In genomic region chr2:130466438-130466837, GRCm38 (mm10) we compare ENCODE assay signal across 26 mouse cellular contexts.
"Had no signal": no experiment of that assay in that cellular context is flagged by ENCODE, and none has a peak within 500 bp of the region (broad histone marks: within the 10 kb centered on the region; RNA-seq: fewer than 3 reads in every experiment).

No protein-coding gene starts in this region.

- H3K27me3 ChIP-seq: heart, embryonic 12.5 days; hindbrain, embryonic 12.5 days; kidney, embryonic 15.5 days; limb, embryonic 13.5 days; limb, embryonic 15.5 days; liver, embryonic 15.5 days had no signal

- H3K9me3 ChIP-seq: heart, embryonic 10.5 days; heart, embryonic 12.5 days; hindbrain, embryonic 10.5 days; hindbrain, embryonic 12.5 days; kidney, embryonic 15.5 days; limb, embryonic 13.5 days; limb, embryonic 15.5 days; liver, embryonic 15.5 days had no signal

- H3K36me3 ChIP-seq: hindbrain, embryonic 12.5 days; limb, embryonic 13.5 days; liver, embryonic 15.5 days had no signal

- H3K4me3 ChIP-seq: gastrocnemius, adult 2 months; heart, embryonic 10.5 days; heart, embryonic 12.5 days; hindbrain, embryonic 10.5 days; hindbrain, embryonic 12.5 days; kidney, embryonic 15.5 days; limb, embryonic 13.5 days; limb, embryonic 15.5 days; liver, embryonic 15.5 days had no signal

- DNase-seq: gastrocnemius, adult 2 months; gastrocnemius, postnatal 10 days; gastrocnemius, postnatal 25 days; heart, adult 18-20 months; heart, postnatal 10 days; heart, postnatal 4 days; kidney, adult 11 months; kidney, adult 2 months; kidney, adult 9 months; kidney, postnatal 14 days; kidney, postnatal 36 days; layer of hippocampus, adult 9-11 months; layer of hippocampus, postnatal 36 days; left cerebral cortex, postnatal 4 days had no signal

- H3K27ac ChIP-seq: gastrocnemius, adult 2 months; heart, embryonic 10.5 days; hindbrain, embryonic 10.5 days; hindbrain, embryonic 12.5 days; hindbrain, embryonic 14.5 days; hindbrain, postnatal 0 days; kidney, embryonic 15.5 days; kidney, postnatal 0 days; limb, embryonic 13.5 days; limb, embryonic 15.5 days; liver, embryonic 15.5 days had no signal

- H3K9ac ChIP-seq: heart, embryonic 12.5 days; hindbrain, embryonic 12.5 days; hindbrain, embryonic 14.5 days; kidney, embryonic 15.5 days; limb, embryonic 13.5 days; limb, embryonic 15.5 days; liver, embryonic 15.5 days had no signal

- ATAC-seq: hindbrain, postnatal 0 days; intestine, embryonic 16.5 days had no signal

- H3K4me2 ChIP-seq: heart, embryonic 12.5 days; hindbrain, embryonic 12.5 days; hindbrain, embryonic 14.5 days; kidney, embryonic 15.5 days; limb, embryonic 13.5 days; limb, embryonic 15.5 days; liver, embryonic 15.5 days had no signal
